Mouse (Mus musculus) 3134 (cell line): ENCODE measurements at regions not wholly inside any gene's neighbourhood (a gene's known extent, or its start where the extent isn't known, plus 50 kb on each side); places are given as distances from the start of the nearest gene placed in this dataset.

Experiments
- DNase-seq: peaks from one replicate; pipeline ENCODE4 v3.0.0-alpha.2; 2011; ENCODE audit warnings: low spot score; ENCODE audit not compliant: insufficient read length; ENCODE audit errors: extremely low read depth

- DNase-seq: no peak
Observed at GRCm38 (mm10) chr1:128983411-128983810, 289.7 kb upstream of the Thsd7b start.

GRCm38 (mm10) chr1:128975586-128975985 lies 297.5 kb upstream of the Thsd7b start:
- no peak for DNase-seq

DNA sequence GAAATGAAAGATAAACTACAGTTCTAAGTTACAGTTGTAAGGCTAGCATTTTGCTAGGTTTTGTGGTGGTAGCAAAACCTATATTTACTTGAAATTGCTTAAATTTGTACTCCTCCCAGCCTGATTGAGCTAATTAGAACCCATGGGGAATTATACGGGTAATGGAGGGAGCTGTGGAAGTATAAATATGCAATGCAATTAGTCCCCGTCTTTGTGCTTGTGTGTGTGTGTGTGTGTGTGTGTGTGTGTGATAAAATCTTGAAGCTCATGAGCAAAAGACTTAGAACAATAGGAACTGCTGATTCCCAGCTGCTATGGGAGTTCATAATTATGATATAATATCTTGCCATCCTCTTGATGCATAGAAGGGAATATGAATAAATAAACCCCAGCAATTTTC lies 321.7 kb upstream of the Thsd7b start:
- DNase-seq: no peak

- DNase-seq: no peak
Observed at GRCm38 (mm10) chr1:128950512-128950911, 322.6 kb upstream of the Thsd7b start.

- DNase-seq: no peak
Observed at GRCm38 (mm10) chr1:128914811-128915210, 322.7 kb upstream of the Cxcr4 start.

DNA sequence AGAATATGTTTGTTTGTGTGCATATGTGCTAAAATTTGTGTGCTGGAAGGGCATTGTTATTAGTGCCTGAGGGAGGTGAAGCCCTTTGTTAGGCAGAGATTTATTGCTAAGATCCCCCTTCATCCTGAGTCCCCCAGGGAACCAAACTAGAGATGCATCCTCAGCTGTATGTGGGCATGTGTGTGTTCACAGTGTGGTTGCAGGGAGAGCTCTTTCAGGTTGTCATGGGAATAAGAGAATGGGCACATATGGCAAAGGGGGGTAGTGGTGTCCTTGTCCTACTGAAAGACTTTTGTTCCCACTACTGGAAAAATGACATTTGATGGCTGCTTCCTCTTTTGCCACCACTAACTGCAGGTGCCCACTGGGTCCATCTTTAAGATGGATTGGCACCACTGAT lies 320.4 kb upstream of the Cxcr4 start:
- no peak for DNase-seq

- DNase-seq: no peak
Observed at GRCm38 (mm10) chr1:128907566-128907965, 315.5 kb upstream of the Cxcr4 start.

DNA sequence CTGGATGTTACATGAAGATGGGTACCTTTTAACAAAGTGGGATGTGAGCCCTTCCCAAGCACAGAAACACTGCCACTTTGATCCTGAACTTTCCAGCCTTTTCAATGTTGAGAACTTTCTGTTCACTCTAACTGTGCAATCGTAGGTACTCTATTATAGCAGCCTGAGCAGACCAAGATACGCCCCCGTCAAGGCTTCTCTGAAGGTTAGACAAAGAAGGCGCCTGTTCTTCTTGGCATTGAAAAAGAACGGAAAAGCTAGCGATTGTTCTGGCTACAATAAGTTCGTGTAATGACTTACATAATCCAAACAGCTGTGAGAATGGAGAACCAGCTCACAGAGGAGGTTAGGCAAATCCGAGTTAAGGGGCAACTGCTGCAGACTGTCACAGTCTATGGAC lies 305.9 kb upstream of the Cxcr4 start:
- no peak for DNase-seq

GRCm38 (mm10) chr1:128894546-128894945 lies 302.5 kb upstream of the Cxcr4 start:
- no peak for DNase-seq

DNA sequence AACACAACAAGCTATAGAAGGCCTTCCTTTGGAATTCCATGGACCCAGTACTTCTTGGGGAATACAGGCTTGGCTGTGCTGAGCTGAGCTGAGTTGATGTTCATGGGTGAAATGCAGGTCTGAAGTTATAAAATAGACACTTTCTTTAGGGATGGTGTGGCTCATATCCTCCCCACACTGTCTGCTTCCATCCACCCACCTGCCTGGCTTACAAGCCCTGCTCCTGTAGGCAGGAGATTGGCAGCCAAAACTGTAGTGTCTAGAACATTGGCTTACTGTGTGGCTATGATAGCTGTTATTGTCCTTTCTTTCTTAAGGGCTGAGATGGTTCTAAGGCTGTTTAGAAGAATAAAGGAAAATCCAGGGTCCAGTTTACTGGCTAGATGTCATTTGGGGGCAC lies 286.2 kb upstream of the Cxcr4 start:
- DNase-seq: no peak

DNA sequence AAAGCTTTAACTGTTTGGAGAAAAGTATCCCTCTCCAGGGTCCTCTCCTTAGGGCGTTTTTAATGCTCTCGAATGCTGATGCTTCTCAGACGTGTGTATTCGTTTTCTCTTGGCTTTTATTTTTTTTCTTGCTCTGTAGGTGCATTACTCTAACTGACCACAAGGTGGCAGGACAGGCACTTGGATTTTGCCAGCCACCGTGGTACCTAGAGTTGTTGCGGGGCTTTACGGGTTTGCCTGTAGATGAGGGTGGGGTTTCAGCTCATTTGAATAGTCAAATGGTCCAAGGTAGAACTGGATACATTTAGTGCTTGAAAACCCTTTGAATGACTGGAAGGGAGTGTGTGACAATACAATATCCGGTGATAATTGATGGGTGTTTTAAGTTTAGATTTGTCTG lies 283.2 kb upstream of the Cxcr4 start:
- DNase-seq: no peak

GRCm38 (mm10) chr1:128874190-128874589 lies 282.1 kb upstream of the Cxcr4 start:
- no peak for DNase-seq

- no peak for DNase-seq
Observed at GRCm38 (mm10) chr1:128868761-128869160, 276.7 kb upstream of the Cxcr4 start.

- DNase-seq: no peak
Observed at GRCm38 (mm10) chr1:128860537-128860936, 268.4 kb upstream of the Cxcr4 start.

GRCm38 (mm10) chr1:128860094-128860493 lies 268.0 kb upstream of the Cxcr4 start:
- no peak for DNase-seq

DNA sequence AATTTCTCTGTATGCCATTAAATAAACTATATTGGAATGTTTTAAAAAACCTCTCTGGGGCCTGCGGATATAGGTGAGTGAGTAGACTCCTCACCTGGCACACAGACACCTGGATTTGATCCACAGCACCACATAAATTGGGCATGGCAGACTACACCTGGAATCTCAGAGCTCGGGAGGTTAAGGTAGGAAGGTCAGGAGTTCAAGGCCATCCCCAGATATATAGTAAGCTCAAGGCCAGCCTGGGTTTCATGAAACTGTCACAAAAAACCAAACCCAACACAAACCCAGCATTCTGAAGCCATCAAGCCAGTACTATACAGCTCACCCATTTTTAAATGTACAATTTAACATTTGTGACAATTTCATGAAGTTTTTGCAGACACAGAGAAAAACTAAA lies 266.6 kb upstream of the Cxcr4 start:
- no peak for DNase-seq

GRCm38 (mm10) chr1:128856933-128857332 lies 264.8 kb upstream of the Cxcr4 start:
- DNase-seq: no peak

DNA sequence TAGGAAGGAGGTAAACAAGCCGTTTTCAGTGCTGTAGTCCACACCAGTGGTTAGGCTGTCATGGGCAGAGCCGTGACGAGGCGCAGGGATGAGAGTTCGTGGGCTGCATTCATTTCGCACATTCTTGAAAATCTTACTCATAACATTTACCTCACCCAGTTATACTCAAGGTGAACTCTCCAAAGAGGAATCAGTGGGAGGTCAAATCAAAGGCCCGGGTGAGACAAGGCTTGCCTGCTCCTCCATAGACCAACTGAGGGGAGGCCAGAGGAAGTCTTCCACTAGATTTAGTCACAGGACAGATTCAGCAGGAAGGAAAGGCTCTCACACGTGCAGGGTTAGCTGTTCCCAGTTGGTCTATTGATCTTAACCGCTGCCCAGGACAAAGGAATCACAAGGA lies 262.6 kb upstream of the Cxcr4 start:
- DNase-seq: no peak

DNA sequence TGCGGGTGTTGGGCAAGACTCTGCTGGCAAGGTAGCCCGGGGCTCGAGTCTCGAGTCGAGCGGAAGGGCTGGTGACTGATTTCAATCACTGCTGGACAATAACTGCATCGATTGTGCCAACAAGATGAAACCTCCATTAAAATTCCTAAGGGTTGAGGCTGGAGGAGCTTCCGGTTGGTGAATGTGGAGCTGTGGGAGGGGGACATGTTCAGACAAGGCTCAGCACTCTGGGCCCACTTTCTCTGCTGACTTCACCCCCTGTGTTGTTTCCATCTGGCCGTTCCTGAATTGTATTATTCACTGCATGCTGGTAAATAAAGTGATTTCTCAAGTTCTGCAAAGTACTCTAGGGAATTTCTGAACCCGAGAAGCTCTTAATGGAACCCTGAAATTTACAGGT lies 261.2 kb upstream of the Cxcr4 start:
- DNase-seq: no peak

- no peak for DNase-seq
Observed at GRCm38 (mm10) chr1:128837361-128837760, 245.3 kb upstream of the Cxcr4 start.

GRCm38 (mm10) chr1:128835510-128835909 lies 243.4 kb upstream of the Cxcr4 start:
- DNase-seq: no peak

DNA sequence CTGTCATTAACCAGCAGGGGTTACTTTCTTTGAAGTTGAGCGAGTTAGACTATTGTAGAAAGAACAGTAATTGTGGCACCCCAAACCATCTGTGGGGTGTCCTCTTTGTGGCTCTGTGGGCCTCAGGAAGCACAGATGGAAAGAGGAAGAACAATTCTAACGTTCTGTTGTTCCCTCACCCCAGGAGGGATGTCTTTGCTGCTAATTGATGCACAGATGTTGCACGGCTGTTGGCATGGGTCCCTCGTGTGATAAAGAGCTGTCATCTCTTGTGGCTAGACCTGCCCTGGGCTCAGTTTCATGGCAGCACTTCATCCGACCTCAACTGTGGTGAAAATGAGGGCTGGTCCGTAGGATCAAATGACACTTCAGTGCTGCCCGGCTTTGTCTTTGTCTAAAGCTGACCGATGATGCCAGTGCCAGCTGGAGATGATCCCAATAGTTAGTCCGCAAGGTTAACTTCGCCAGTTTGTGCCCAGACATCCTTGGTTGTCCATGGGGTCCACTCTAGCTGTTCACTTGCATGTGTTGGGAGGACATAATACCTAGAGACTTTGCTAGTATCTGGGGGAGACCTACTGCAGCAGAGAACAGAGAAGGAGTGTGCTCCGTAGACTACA lies 241.1 kb upstream of the Cxcr4 start:
- DNase-seq: no peak

- DNase-seq: peak; percentile 36
Observed at GRCm38 (mm10) chr1:128832201-128832883, 240.2 kb upstream of the Cxcr4 start.
